Mouse (Mus musculus) kidney, adult 2 months (tissue): ENCODE measurements at regions not wholly inside any gene's neighbourhood (a gene's known extent, or its start where the extent isn't known, plus 50 kb on each side); places are given as distances from the start of the nearest gene placed in this dataset.

Experiments used
- DNase-seq: peaks from one replicate; pipeline ENCODE4 v3.0.0; 2021
- H3K27ac ChIP-seq: fragments of 200-500 bp; 2 replicates; pipeline ENCODE4 v1.5.1; 2012; ENCODE audit warnings: low read depth, low read length, control low read depth, inconsistent platforms; ENCODE audit not compliant: insufficient read depth
- H3K27me3 ChIP-seq: fragments of 200-500 bp; replicated peaks from 2 replicates; pipeline ENCODE4 v1.6.1; 2012; ENCODE audit warnings: mild to moderate bottlenecking, moderate library complexity, low read length, inconsistent platforms; ENCODE audit not compliant: control insufficient read depth, insufficient read depth
- H3K36me3 ChIP-seq: fragments of 200-500 bp; 2 replicates; pipeline ENCODE4 v1.6.1; 2012; ENCODE audit warnings: mild to moderate bottlenecking, moderate library complexity, low read length, inconsistent platforms; ENCODE audit not compliant: control insufficient read depth, insufficient read depth
- H3K4me1 ChIP-seq: fragments of 200-500 bp; 2 replicates; pipeline ENCODE4 v1.6.1; 2011; ENCODE audit warnings: low read length; ENCODE audit not compliant: control insufficient read depth, insufficient read depth
- H3K4me3 ChIP-seq: fragments of 200-500 bp; 2 replicates; pipeline ENCODE4 v1.5.1; 2011; ENCODE audit warnings: mild to moderate bottlenecking, low read depth, low read length, control low read depth; ENCODE audit not compliant: insufficient read depth
- CTCF ChIP-seq: fragments of 200-500 bp; conservative IDR thresholded peaks from 2 replicates; pipeline ENCODE4 v1.5.1; 2011; ENCODE audit warnings: low read depth, mild to moderate bottlenecking, control low read depth, low read length, moderate library complexity, mixed read lengths; ENCODE audit not compliant: insufficient read depth, insufficient read length
- POLR2A ChIP-seq: fragments of 200-500 bp; IDR thresholded peaks from one replicate; pipeline ENCODE4 v1.6.1; 2011; ENCODE audit warnings: low read depth, low read length, control low read depth
- WGBS: fragments of 180-500 bp; shearing (Covaris S2); methylation state at CpG from one replicate; pipeline ENCODE4 v1.1.7; 2018; 5-methylcytosine and 5-hydroxymethylcytosine counted together

- TF ChIP-seq POLR2A, result no peak
- no peak for TF ChIP-seq CTCF
- no peaks in the 10 kb centered on the region for H3K36me3 ChIP-seq
These were observed 932.7 kb downstream of the Galc start for GRCm38 (mm10) chr12:97326582-97326981.

DNA sequence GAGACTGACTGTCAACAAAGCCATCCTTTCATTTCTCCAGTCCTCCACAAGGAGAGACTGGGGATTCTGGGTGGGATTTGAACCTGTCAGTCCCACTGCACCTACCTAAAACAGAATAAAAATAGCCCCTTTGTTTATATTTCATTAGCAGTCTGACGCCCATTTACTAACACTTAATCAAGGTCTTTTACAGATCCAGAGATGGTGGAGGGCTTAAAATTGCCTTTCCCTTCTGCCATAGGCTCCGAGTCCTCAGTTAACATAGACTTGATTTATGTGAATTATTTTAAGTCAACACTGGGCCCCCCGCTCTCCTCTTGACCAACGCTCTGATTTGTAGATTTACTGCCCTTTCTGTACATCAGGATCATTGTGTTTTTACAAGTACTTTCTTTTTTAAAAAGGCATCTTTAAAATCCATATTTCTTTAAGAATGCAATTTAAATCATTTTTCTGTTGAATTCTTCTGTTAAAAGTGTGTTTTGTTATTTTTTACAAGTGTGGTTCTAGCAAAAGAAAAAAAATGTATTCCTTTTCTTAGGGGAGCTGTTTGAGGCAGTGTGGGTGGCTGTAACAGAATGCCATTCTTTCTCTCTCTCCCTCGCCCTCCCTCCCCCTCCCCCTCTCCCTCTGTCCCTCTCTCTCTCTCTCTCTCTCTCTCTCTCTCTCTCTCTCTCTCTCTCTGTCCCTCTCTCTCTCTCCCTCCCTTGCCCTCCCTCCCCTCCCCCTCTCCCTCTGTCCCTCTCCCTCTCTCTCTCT is 946.8 kb downstream of the Galc start:
- H3K4me3 ChIP-seq, result no peak overlapping the region
- H3K4me1 ChIP-seq, result no peaks in the 10 kb centered on the region
- no peaks in the 10 kb centered on the region for H3K27me3 ChIP-seq
- no peaks in the 10 kb centered on the region for H3K36me3 ChIP-seq
- TF ChIP-seq CTCF (no peak), POLR2A (no peak)
- H3K27ac ChIP-seq, result no peak overlapping the region
- 14% methylated on average over 5 of the region's 5 CpGs for WGBS
- DNase-seq, result no peak

More at GRCm38 (mm10) chr12:97326582-97326981, 932.7 kb downstream of the Galc start:
- no peaks in the 10 kb centered on the region for H3K27me3 ChIP-seq
- H3K4me1 ChIP-seq, result no peaks in the 10 kb centered on the region
- 61% methylated on average over 3 of the region's 3 CpGs for WGBS
- no peak for DNase-seq
- H3K27ac ChIP-seq, result no peak overlapping the region
- H3K4me3 ChIP-seq, result no peak overlapping the region

- Histone ChIP-seq H3K4me1 (no peaks in the 10 kb centered on the region), H3K36me3 (no peaks in the 10 kb centered on the region), H3K27ac (no peak overlapping the region), H3K4me3 (no peak overlapping the region), H3K27me3 (no peaks in the 10 kb centered on the region)
- WGBS, result 78% methylated on average over 2 of the region's 2 CpGs
- TF ChIP-seq CTCF (no peak), POLR2A (no peak)
- no peak for DNase-seq
These were observed 980.5 kb downstream of the Galc start for GRCm38 (mm10) chr12:97278792-97279191.

- DNase-seq, result no peak
- Histone ChIP-seq H3K27me3 (no peaks in the 10 kb centered on the region), H3K4me1 (no peaks in the 10 kb centered on the region), H3K36me3 (no peaks in the 10 kb centered on the region), H3K4me3 (no peak overlapping the region), H3K27ac (no peak overlapping the region)
- TF ChIP-seq POLR2A (no peak), CTCF (0 out of 2 replicates have a peak, but pooled peaks have one; percentile 25)
- 17% methylated on average over 1 of the region's 1 CpGs for WGBS
These were observed 980.9 kb downstream of the Galc start for GRCm38 (mm10) chr12:97278331-97278730.
